Mouse (Mus musculus): ENCODE data around the gene Nacc1.
"Not testable (repeated sequence)": the region's sequence is repeated elsewhere in the genome, so short reads cannot be mapped to it uniquely, and the experiment has no call there.

The Nacc1 gene

GRCm38 (mm10) chr8:84698929-84699401 lies 11.3 kb upstream of the Nacc1 start:
- no peak for DNase-seq (ENCODE audit: low read depth)

GRCm38 (mm10) chr8:84698288-84698687 lies 10.6 kb upstream of the Nacc1 start:
- DNase-seq (ENCODE audit: low read depth) = no peak

DNA sequence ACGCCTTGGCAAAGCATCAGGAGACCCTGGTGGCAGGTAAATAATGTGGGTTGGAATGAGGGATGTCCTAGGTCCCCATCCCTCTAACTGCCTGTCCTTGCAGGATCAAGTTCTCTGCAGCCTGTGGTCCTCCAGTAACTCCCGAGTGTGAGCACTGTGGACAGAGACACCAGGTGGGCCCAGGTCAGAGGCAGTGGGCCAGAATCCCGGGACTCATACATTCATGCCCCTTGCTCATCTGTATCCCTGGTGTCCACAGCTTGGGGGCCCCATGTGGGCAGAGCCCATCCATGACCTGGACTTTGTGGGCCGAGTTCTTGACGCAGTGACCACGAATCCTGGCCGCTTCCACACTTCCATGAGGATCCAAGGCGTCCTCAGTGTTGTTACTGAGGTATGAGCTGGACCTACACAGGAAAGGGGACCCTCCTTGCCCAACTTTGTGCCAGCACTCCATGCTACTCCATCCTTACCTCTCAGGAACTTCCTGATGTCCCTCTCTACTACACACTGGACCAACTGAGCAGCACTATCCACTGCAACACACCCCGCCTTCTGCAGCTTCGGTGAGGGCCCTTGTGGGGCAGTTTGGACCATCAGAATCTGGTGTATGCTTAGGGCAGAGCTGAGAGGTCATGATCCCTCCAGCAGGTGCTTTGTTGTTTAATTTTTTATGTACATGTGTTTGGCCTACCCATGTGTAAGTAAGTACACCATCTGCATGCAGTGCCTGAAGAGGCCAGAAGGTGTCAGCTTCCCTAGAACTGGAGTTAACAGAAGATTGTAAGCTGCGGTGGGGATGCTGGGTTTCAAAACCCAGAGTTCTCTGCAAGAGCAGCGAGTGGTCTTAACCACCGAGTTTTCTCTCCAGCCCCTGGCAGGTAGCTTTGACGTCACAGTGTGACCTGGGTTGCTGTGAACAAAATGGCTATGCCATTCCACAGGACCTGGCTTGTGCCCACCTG lies 9.8 kb upstream of the Nacc1 start:
- DNase-seq (ENCODE audit: low read depth) = no peak

DNA sequence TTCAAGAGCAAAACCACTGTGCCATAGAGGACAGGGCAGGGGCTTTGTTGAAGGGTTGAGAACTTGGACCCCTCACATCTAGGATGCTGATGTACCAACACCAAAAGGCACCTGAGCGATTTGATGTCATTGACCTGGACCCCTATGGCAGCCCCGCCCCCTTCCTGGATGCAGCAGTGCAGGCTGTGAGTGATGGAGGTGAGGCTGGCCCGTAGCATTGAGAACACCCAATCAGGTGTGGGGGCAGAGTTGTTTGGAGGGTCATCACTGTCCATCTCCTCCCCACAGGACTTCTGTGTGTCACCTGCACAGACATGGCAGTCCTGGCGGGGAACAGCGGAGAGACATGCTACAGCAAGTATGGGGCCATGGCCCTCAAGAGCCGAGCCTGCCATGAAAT lies 7.5 kb upstream of the Nacc1 start:
- no peak for DNase-seq (ENCODE audit: low read depth)

DNA sequence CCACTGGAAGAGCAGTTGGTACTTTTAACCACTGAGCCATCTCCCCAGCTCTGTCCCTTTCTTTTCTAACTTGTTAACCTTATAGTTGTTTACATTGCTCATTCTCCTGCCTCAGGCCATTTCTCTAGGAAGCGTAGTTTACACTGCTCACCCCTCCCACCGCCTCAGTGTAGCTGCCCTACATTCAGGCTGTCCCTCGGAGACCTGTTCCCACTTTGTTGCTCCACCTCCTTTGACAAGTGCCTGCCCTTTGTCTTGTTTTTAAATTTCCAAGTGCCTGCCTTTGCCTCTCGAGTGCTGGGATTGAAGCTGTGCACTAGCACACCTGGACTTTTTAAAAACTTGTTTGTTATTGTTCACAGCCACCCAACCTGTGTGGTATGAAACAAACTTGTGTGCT lies 5.7 kb upstream of the Nacc1 start:
- no peak for DNase-seq (ENCODE audit: low read depth)

- DNase-seq (ENCODE audit: low read depth) = peak; percentile 91
Observed at GRCm38 (mm10) chr8:84689091-84689915, 1.6 kb upstream of the Nacc1 start.

DNA sequence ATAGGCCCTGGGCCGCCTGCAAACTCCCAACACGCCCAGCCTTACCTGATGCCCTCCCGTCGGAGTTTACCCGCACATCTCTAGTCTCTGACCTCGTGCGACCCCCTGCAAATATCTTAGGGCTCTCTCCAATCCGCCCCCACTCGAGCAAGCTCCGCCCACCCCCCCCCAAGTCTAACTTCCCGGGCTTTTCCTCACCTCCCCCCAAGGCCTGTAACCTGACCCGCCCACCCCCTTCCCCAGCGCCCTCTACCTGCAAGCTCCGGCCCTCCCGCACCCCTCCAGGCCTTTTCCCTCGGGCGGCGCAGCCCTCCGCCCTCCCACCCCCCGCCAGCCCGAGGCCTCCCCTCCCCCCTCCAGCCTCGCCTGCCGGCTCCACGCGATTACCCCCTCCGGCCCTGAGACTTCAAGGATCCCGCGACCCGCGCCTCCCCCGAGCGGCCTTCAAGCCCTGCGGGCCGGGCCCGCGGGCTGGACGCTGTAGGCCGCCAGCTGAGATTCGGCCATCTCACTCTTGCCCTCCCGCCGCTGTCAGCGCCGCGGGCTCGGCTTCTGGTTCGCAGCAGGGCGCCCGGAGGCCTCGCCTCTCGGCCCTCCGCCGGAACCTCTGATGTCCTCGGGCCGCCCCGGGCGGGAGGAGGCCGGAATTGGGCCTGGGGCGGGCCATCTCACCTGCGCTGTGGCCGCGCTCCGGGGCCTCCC lies 508 bp downstream of the Nacc1 start:
- DNase-seq (ENCODE audit: low read depth) = no peak

DNA sequence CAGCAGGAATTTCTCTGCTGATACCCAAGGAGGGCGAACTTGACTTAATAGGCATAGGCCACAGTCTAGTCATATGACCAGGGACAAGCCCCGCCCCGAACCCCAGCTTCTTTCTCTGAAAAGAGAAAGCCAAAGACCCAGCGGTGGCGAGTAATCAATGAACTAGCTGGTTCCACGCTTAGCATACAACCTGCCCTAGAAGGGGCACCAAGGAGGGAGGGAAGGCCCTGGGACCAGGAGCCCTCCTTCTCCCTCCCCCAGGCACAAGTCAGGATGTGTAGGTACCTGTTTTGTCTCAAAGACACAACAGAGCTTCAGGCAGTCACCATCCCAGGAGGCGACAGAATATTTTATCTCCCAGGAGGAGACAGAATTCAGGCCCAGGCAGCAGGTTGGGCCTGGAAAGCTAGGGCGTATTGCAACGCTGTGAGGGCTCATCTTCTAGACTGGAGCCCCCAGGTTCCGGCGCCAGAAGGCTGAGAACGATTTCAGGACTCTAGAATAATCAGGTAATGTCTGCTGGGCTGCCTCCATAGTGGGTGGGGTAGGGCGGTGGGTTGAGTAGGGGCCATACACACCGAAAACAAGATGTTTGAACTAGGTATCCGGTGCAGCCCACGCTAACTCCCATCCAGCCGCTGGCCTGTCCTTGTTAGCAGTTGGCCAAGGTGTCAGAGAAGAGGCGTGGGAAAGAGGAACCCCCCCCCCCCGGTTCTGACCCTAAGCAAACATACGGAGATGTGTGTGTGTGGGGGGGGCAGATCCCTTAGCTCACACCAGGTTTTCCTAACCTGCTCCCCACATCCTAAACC lies 1.3 kb downstream of the Nacc1 start, which contains the start of gene Trmt1:
Gene Trmt1 (plus strand): TSS at position 117 of the 812 bp plus-strand sequence.
- peak; percentile 55 for DNase-seq (ENCODE audit: low read depth)

DNA sequence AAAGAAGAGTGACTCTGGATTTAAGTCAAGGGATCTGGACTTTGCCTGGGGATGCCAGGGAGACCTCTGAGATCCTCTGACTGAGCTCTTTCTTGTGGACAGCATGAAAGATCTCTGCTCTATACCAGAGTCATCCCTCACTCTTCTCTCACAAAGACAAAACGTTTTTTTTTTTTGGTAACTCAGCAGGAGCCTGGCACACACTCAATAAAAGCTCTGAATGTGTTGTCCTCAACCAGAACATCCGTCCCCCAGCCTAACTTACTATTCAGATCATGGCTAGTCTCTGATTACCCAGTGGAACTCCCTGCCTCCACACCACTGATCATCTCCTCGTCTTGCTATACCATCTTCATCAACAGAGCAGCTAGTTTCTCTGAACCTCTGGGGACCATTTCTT lies 3.1 kb downstream of the Nacc1 start:
- DNase-seq (ENCODE audit: low read depth) = no peak

GRCm38 (mm10) chr8:84682257-84682656 lies 5.4 kb downstream of the Nacc1 start:
- no peak for DNase-seq (ENCODE audit: low read depth)

DNA sequence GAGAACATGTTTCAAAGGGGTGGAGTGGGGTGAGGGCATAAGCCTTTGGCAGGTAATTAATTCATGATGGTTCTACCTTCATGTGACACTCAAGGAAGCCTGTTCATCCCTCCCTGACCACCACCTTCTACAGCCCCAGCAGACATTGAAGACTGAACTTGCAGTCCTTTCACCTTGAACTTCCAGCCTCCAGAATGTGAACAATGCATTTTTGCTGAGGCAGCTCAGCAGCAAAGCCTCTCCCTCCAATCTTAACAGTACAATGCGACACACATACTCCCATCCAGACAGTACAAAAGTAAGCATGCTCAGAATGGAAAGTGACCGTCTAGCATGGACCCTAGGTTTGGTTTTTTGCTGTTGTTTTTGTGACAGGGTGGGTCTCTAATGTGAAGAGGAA lies 6.2 kb downstream of the Nacc1 start:
- DNase-seq (ENCODE audit: low read depth) = no peak

- DNase-seq (ENCODE audit: low read depth) = no peak
Observed at GRCm38 (mm10) chr8:84677305-84677704, 10.4 kb downstream of the Nacc1 start.

GRCm38 (mm10) chr8:84670295-84671006 lies 17.2 kb downstream of the Nacc1 start:
- DNase-seq (ENCODE audit: low read depth) = not testable (repeated sequence)

- DNase-seq (ENCODE audit: low read depth) = no peak
Observed at GRCm38 (mm10) chr8:84668731-84669485, 18.8 kb downstream of the Nacc1 start.

GRCm38 (mm10) chr8:84668081-84668480 lies 19.6 kb downstream of the Nacc1 start:
- no peak for DNase-seq (ENCODE audit: low read depth)

DNA sequence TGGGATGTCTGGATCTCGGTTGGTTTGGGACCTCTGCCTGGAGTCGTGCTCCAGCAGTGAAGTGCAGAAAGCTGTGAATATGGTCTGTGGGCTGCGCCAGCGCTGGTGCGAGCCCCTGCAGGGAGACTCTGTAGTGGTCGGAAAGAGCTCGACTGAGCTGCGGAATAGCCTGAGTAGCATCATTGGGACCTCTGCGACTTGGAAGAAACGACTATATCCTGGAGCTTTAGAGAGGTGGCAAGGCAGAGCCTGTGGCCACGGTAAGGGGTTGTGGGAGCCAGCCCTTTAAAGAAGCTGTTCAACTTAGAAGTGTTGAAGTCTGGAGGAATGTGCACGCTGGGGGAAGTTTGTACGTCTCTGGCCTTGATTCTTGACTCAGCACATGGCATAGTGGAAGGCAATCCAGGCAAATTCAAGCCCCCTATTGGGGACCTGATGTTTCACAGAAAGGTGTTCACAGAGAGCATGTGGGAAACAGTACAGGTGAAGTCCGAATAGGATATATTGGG lies 22.2 kb downstream of the Nacc1 start:
- no peak for DNase-seq (ENCODE audit: low read depth)

GRCm38 (mm10) chr8:84664566-84665384 lies 22.9 kb downstream of the Nacc1 start:
- DNase-seq (ENCODE audit: low read depth) = no peak

GRCm38 (mm10) chr8:84663483-84664327 lies 24.0 kb downstream of the Nacc1 start:
- peak; percentile 99 for DNase-seq (ENCODE audit: low read depth)
